Mouse (Mus musculus) G1E (cell line): ENCODE data around the gene Ltn1. TPM values are rescaled to one million over a fixed set of nuclear protein-coding genes. Genes with fewer than 3 reads are reported as not detected.

Experiments used
- ATAC-seq: 2 replicates; pipeline ENCODE4 v1.8.0; 2016; ENCODE audit warnings: mild to moderate bottlenecking; ENCODE audit not compliant: insufficient number of reproducible peaks, poor library complexity, low FRiP score, severe bottlenecking; ENCODE audit errors: extremely low read depth
- DNase-seq: peaks from one replicate; pipeline ENCODE4 v3.0.0; 2012; ENCODE audit warnings: low spot score
- H3K27me3 ChIP-seq: 2 replicates; pipeline ENCODE4 v1.6.1; 2012; ENCODE audit warnings: mild to moderate bottlenecking, low read length, inconsistent platforms; ENCODE audit not compliant: insufficient read depth
- H3K36me3 ChIP-seq: replicated peaks from 2 replicates; pipeline ENCODE3; 2012; ENCODE audit warnings: mild to moderate bottlenecking, inconsistent platforms
- H3K4me1 ChIP-seq: 2 replicates; pipeline ENCODE4 v1.6.1; 2012; ENCODE audit warnings: low read depth, low read length, inconsistent platforms, mixed read lengths; ENCODE audit not compliant: insufficient read depth
- H3K4me3 ChIP-seq: 2 replicates; pipeline ENCODE4 v1.5.1; 2012; ENCODE audit warnings: low read depth, mild to moderate bottlenecking, inconsistent platforms, low read length, moderate library complexity, mixed read lengths
- H3K9me3 ChIP-seq: replicated peaks from 2 replicates; pipeline ENCODE4 v1.6.1; 2012; ENCODE audit warnings: inconsistent platforms
- CTCF ChIP-seq: IDR thresholded peaks from 2 replicates; pipeline ENCODE4 v1.5.1; 2012; ENCODE audit warnings: low read depth, low read length, inconsistent platforms, mixed read lengths
- GATA1 ChIP-seq: IDR thresholded peaks from 2 replicates; pipeline ENCODE4 v1.6.1; 2012; ENCODE audit warnings: borderline replicate concordance, low read length, inconsistent platforms, mixed read lengths
- GATA2 ChIP-seq: IDR thresholded peaks from 2 replicates; pipeline ENCODE4 v1.6.1; 2012; ENCODE audit warnings: low read depth, low read length, inconsistent platforms, borderline replicate concordance
- POLR2AphosphoS5 ChIP-seq: IDR thresholded peaks from 2 replicates; pipeline ENCODE4 v1.6.1; 2012; ENCODE audit warnings: low read depth, low read length, inconsistent platforms; ENCODE audit not compliant: insufficient replicate concordance
- TAL1 ChIP-seq: conservative IDR thresholded peaks from 2 replicates; pipeline ENCODE4 v1.6.1; 2012; ENCODE audit warnings: low read depth, low read length, inconsistent platforms, mixed read lengths
- polyA plus RNA-seq: library from polyadenylated mRNA; stranded (reverse); fragments of >175 nt; gene quantifications from 2 replicates; pipeline ENCODE4 v1.2.3, GENCODE M21; 2012
- total RNA-seq, 2 experiments: library from RNA; stranded (forward) in 1 of 2; stranded (reverse) in 1 of 2; fragments of 200-1000 nt in 1 of 2; fragments of >200 nt in 1 of 2; fragmentation: Nextera tagmentation in 1 of 2; gene quantifications; 2 replicates each; pipeline ENCODE4 v1.2.3; 2014 to 2017

Ltn1 gene
- total and polyA plus RNA-seq, 3 experiments: 3.2 to 40.6 (median 26.9) TPM

DNA sequence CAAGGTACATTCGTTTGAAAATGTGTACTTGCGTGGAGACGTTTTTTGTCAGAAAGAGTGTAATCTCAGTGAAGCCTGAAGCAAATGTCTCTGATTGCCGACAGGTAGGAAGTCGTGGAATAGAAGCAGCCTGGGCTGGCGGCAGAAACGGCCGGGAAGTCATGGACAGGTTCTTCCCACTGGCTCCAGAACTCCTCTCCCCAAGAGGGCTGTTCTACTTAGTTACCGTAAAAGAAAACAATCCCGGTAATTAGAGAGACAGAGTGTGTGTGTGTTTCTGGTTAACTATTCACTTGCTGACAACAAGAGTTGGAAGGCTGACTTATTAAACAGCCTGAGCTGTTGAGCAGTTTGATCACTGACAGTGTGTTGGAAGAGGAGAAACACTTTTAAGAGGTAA lies 66.4 kb downstream of the Ltn1 start:
- H3K36me3 ChIP-seq: peaks cover 83% of the 10 kb centered on the region
- no peaks in the 10 kb centered on the region for H3K4me1 ChIP-seq
- H3K9me3 ChIP-seq: no peaks in the 10 kb centered on the region
- no peak overlapping the region for H3K4me3 ChIP-seq
- no peak for ATAC-seq
- no peaks in the 10 kb centered on the region for H3K27me3 ChIP-seq
- DNase-seq: no peak
- no peak for TF ChIP-seq TAL1
- no peak for TF ChIP-seq GATA2
- TF ChIP-seq GATA1: no peak
- TF ChIP-seq CTCF: no peak
- no peak for TF ChIP-seq POLR2AphosphoS5

DNA sequence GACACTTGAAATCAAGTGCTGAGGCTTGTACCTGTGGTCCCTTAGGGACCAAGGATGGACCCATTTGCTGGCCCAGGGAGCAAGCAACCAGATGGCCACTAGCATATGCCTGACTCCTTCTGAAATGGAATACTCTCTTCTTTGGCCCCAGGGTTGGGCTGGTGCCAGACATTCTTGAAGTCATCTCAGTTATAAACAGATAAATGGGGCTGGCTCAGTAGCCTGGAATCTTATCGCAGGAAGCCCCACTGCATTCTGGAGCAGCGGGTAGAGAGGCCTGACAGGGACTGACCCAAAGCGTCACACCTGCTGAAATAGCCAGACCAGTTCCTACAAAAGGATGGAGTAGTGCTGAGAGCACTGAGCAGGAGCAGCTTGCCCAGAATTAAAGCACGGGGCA lies 68.2 kb downstream of the Ltn1 start:
- H3K4me1 ChIP-seq: no peaks in the 10 kb centered on the region
- TF ChIP-seq CTCF: no peak
- no peak for TF ChIP-seq POLR2AphosphoS5
- no peak for TF ChIP-seq TAL1
- TF ChIP-seq GATA2: no peak
- no peak for TF ChIP-seq GATA1
- ATAC-seq (no peak), DNase-seq (no peak)
- no peaks in the 10 kb centered on the region for H3K27me3 ChIP-seq
- H3K36me3 ChIP-seq: peaks cover 85% of the 10 kb centered on the region
- no peak overlapping the region for H3K4me3 ChIP-seq
- no peaks in the 10 kb centered on the region for H3K9me3 ChIP-seq

DNA sequence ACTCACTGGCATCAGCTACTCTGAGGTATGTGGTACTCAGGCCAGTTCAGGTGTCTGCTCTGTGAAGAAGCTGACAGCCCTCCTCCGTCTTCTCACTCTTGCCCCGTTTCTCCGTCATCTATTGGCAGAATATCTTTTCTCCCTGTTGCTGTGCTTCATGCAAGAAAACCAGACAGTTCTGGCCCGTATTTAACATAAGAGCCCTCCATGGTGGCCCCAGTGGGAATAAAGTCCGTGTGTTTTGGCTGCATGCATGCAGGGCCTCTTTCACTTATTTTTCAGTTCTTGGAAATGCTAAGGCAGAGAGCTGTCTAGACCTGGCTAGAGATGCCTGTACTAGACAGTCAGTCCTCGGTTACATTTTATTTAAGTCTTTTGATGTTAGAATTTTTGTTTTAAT lies 72.3 kb downstream of the Ltn1 start:
- Histone ChIP-seq H3K27me3 (no peaks in the 10 kb centered on the region), H3K4me1 (peaks cover 4% of the 10 kb centered on the region; the same call in 1 of the 2 replicates), H3K36me3 (peaks cover 78% of the 10 kb centered on the region), H3K9me3 (no peaks in the 10 kb centered on the region), H3K4me3 (no peak overlapping the region)
- DNase-seq (no peak), ATAC-seq (no peak)
- no peak for TF ChIP-seq TAL1

DNA sequence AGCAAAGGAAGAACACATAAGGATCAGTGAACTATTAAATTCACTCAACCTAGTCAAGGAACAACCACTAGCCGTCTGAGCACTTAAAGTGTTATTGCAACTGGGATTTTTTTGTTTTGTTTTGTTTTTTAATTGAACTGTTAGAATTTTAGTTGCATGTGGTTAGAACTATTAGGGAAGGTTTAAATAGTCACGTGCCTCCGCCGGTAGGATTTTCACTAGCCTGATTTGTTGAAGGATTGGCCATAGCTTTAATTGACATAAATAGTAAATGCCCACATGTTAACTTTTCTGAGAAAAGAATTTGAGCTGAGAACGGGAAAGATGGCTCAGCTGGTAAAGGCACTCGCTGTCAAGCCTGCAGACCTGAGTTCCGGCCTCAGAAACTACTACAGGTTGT lies 77.7 kb downstream of the Ltn1 start:
- ATAC-seq (no peak), DNase-seq (no peak)
- peaks cover 11% of the 10 kb centered on the region for H3K4me1 ChIP-seq
- peaks cover 36% of the 10 kb centered on the region for H3K36me3 ChIP-seq
- no peaks in the 10 kb centered on the region for H3K27me3 ChIP-seq
- TF ChIP-seq POLR2AphosphoS5: no peak
- no peak for TF ChIP-seq GATA2
- TF ChIP-seq GATA1: no peak
- no peak for TF ChIP-seq CTCF
- peak overlapping the region; percentile 90 for H3K4me3 ChIP-seq
- no peaks in the 10 kb centered on the region for H3K9me3 ChIP-seq

DNA sequence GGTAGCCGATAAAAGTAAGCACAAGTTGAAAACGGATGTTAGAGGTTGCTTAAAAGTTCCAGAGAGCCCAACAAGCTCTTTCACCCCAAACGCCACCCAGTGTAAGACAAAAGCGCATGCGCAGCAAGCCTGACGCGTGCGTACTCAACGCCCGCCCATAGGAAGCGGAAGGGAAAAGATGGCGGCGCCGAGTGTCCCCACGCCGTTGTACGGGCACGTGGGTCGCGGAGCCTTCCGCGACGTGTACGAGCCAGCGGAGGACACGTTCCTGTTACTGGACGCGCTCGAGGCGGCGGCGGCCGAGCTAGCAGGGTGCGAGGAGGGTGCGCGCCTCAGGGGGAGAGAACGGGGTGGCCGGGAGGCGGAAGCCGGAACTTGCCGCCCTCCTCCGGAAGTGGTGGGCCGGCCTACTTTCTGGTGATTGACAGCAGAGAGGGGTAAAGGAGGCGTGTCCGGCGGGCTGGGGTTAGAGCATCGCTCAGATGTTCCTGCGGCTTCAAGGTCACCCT lies 78.3 kb downstream of the Ltn1 start, which contains the start of gene N6amt1:
TSS of gene N6amt1 (plus strand) at position 111 of the 509 bp plus-strand sequence.
- Histone ChIP-seq H3K27me3 (no peaks in the 10 kb centered on the region), H3K9me3 (no peaks in the 10 kb centered on the region), H3K4me1 (peaks cover 11% of the 10 kb centered on the region), H3K4me3 (peak within 1 kb of the TSS; percentile 90), H3K36me3 (peaks cover 29% of the 10 kb centered on the region)
- DNase-seq (peak; percentile 92), ATAC-seq (peak; percentile 98)
- TF ChIP-seq CTCF: no peak
- no peak for TF ChIP-seq GATA1
- TF ChIP-seq POLR2AphosphoS5: no peak
- TF ChIP-seq GATA2: no peak
- TF ChIP-seq TAL1: no peak

DNA sequence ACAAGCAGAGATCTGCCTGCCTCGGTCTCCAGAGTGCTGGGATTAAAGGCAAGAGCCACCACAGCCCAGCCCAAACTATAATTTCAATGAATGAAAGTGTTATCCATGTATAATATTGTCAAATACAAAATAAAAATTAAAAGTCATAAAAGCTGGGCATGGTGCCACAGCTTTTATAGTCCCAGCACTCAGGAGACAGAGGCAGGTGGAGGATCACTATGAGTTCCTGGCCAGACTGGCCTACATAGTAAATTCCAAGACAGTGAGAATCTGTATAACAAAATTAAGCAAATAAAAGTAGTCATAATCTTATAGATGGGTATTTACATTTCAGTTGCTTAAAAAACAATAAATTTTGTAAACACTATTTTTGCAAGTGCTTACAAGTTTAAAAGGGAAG lies 78.8 kb downstream of the Ltn1 start:
- peaks cover 24% of the 10 kb centered on the region for H3K36me3 ChIP-seq
- DNase-seq (no peak), ATAC-seq (no peak; the same call in 1 of the 2 replicates)
- H3K27me3 ChIP-seq: no peaks in the 10 kb centered on the region
- no peaks in the 10 kb centered on the region for H3K9me3 ChIP-seq
- peaks cover 11% of the 10 kb centered on the region for H3K4me1 ChIP-seq
- peak overlapping the region; percentile 90; the same call in 1 of the 2 replicates for H3K4me3 ChIP-seq
- TF ChIP-seq GATA1 (no peak), GATA2 (no peak), TAL1 (no peak), CTCF (no peak), POLR2AphosphoS5 (no peak)

DNA sequence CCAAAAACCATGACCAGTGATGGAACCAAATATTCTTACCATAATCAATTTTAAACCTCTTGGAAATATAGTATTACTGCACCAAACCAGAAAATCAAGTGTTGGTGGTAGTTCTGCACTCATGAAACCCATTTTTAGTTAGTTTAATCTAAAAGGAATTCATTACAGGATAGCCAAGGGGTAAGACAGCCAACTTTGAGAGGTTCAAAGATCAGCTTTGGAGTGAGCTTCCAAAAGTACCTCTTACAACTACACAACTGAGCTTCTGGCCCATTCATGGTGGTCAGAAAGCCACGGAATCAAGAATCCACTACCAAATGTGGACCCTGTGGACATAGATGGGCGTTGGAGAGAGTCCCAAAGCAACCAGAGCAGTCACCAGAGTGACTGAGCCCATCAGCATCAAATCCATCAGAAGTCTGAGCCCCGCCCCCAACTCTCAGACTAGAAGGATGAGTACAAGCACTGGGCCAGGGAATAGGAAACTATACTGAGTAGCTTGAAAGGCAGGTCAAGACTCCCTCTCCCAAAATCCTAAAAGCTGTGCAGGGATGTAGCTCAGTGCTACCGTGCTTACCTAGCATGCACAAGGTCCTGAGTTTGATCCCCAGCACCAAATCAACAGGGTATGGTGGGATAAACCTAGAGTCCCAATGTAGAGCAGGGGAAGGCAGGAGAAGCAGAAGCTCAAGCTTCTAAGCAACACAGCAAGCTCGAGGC lies 80.9 kb downstream of the Ltn1 start:
- Histone ChIP-seq H3K4me3 (no peak overlapping the region), H3K4me1 (peaks cover 11% of the 10 kb centered on the region), H3K9me3 (no peaks in the 10 kb centered on the region), H3K27me3 (peaks cover 2% of the 10 kb centered on the region; the same call in 1 of the 2 replicates), H3K36me3 (peaks cover 6% of the 10 kb centered on the region)
- ATAC-seq (no peak), DNase-seq (no peak)
- TF ChIP-seq CTCF (no peak), GATA2 (no peak), POLR2AphosphoS5 (no peak), TAL1 (no peak), GATA1 (no peak)
